Mouse (Mus musculus) heart, embryonic 14.5 days (tissue): Measurements from ENCODE around the gene Atf3. TPM values are rescaled to one million over a fixed set of nuclear protein-coding genes. Genes with fewer than 3 reads are reported as not detected.
A peak's percentile ranks its signal among the peaks of the same experiment; 100 is the strongest.

ENCODE experiments used
- ATAC-seq: fragments of 200-750 bp; cut with Nextera tagmentation; 2 replicates; pipeline ENCODE4 v1.8.0; 2017; ENCODE audit warnings: low read depth, moderate TSS enrichment; ENCODE audit not compliant: insufficient number of reproducible peaks, insufficient read depth, low FRiP score
- H3K27ac ChIP-seq, 2 experiments: fragments of 200-500 bp in 1 of 2; fragments of 300-500 bp in 1 of 2; sonication (generic) in 1 of 2; replicated peaks in 1 of 2; 2 replicates each; pipeline ENCODE4 v1.5.1; 2012 to 2014; ENCODE audit warnings: low read depth in 2 of 2, low read length in 2 of 2, control low read depth in 1 of 2, mild to moderate bottlenecking in 1 of 2, mixed read lengths in 1 of 2; ENCODE audit not compliant: control insufficient read depth in 1 of 2, insufficient read depth in 1 of 2
- H3K27me3 ChIP-seq: fragments of 300-500 bp; sonication (generic); 2 replicates; pipeline ENCODE4 v1.6.1; 2014; ENCODE audit warnings: mild to moderate bottlenecking, low read length, control low read depth; ENCODE audit not compliant: control insufficient read depth, insufficient read depth
- H3K36me3 ChIP-seq: fragments of 300-500 bp; sonication (generic); 2 replicates; pipeline ENCODE4 v1.6.1; 2014; ENCODE audit warnings: mild to moderate bottlenecking, control low read depth, low read length, mixed read lengths; ENCODE audit not compliant: control insufficient read depth, insufficient read depth
- H3K4me1 ChIP-seq, 2 experiments: fragments of 200-500 bp in 1 of 2; fragments of 300-500 bp in 1 of 2; sonication (generic) in 1 of 2; 2 replicates each; pipeline ENCODE4 v1.6.1; 2012 to 2014; ENCODE audit warnings: low read length in 2 of 2, control low read depth in 1 of 2, mixed read lengths in 1 of 2; ENCODE audit not compliant: control insufficient read depth in 2 of 2, insufficient read depth in 2 of 2
- H3K4me2 ChIP-seq: fragments of 300-500 bp; sonication (generic); 2 replicates; pipeline ENCODE4 v1.6.1; 2014; ENCODE audit warnings: mild to moderate bottlenecking, low read length
- H3K4me3 ChIP-seq, 2 experiments: fragments of 200-500 bp in 1 of 2; fragments of 300-500 bp in 1 of 2; sonication (generic) in 1 of 2; 2 replicates each; pipeline ENCODE4 v1.5.1; 2012 to 2014; ENCODE audit warnings: low read length in 2 of 2, mild to moderate bottlenecking in 2 of 2, control low read depth in 1 of 2, low read depth in 1 of 2, moderate library complexity in 1 of 2; ENCODE audit not compliant: control insufficient read depth in 1 of 2, insufficient read depth in 1 of 2
- H3K9ac ChIP-seq: fragments of 300-500 bp; sonication (generic); 2 replicates; pipeline ENCODE4 v1.6.1; 2014; ENCODE audit warnings: mild to moderate bottlenecking, low read length
- H3K9me3 ChIP-seq: fragments of 300-500 bp; sonication (generic); 2 replicates; pipeline ENCODE4 v1.6.1; 2016; ENCODE audit warnings: low read length, control low read depth; ENCODE audit not compliant: control insufficient read depth
- WGBS: fragments of 180-500 bp; shearing (Covaris S2); extraction: QIAGEN DNeasy Blood & Tissue Kit; methylation state at CpG from one replicate; pipeline ENCODE4 v1.1.7; 2014; 5-methylcytosine and 5-hydroxymethylcytosine counted together
- polyA plus RNA-seq: library from polyadenylated mRNA; unstranded; fragments of >200 nt; fragmentation: Nextera tagmentation; extraction: Ambion mirVana; gene quantifications from 2 replicates; pipeline ENCODE4 v1.2.1, GENCODE M21; 2014

Gene Atf3
- polyA plus RNA-seq, 1 experiment from 2014 or later, result 15.6 TPM

- H3K36me3 ChIP-seq, result no peaks in the 10 kb centered on the region
- no peaks in the 10 kb centered on the region for H3K9me3 ChIP-seq
- no peaks in the 10 kb centered on the region for H3K27me3 ChIP-seq
- H3K4me2 ChIP-seq, result no peak overlapping the region
- 36% methylated on average over 3 of the region's 3 CpGs for WGBS
- no peak for ATAC-seq
- H3K4me1 ChIP-seq, result peaks cover 3 to 9% of the 10 kb centered on the region in 2 experiments
- H3K27ac ChIP-seq, result peak overlapping the region in 1 of 2 experiments; percentile 19; a peak in 1 of 4 replicates
- H3K4me3 ChIP-seq, result no peak overlapping the region
- H3K9ac ChIP-seq, result no peak overlapping the region
Measured at GRCm38 (mm10) chr1:191257351-191257771, 39.5 kb upstream of the Atf3 start.

- no peak overlapping the region for H3K27ac ChIP-seq
Measured at GRCm38 (mm10) chr1:191256566-191257350, 38.9 kb upstream of the Atf3 start.

GRCm38 (mm10) chr1:191256134-191256533 lies 38.3 kb upstream of the Atf3 start:
- no peak overlapping the region for H3K9ac ChIP-seq

More at GRCm38 (mm10) chr1:191256566-191257350, 38.9 kb upstream of the Atf3 start:
- WGBS, result 63% methylated on average over 11 of the region's 11 CpGs
- H3K4me2 ChIP-seq, result no peak overlapping the region
- H3K9ac ChIP-seq, result no peak overlapping the region
- no peaks in the 10 kb centered on the region for H3K9me3 ChIP-seq
- no peaks in the 10 kb centered on the region for H3K36me3 ChIP-seq
- H3K4me1 ChIP-seq, result peaks cover 3 to 9% of the 10 kb centered on the region in 2 experiments
- H3K27me3 ChIP-seq, result no peaks in the 10 kb centered on the region
- no peak overlapping the region for H3K4me3 ChIP-seq
- ATAC-seq, result no peak

GRCm38 (mm10) chr1:191254448-191254847 lies 36.6 kb upstream of the Atf3 start:
- H3K9ac ChIP-seq, result no peak overlapping the region
- no peak overlapping the region for H3K4me3 ChIP-seq
- no peak for ATAC-seq
- peaks cover 3 to 9% of the 10 kb centered on the region in 2 experiments for H3K4me1 ChIP-seq
- WGBS, result 70% methylated on average over 5 of the region's 5 CpGs
- H3K4me2 ChIP-seq, result no peak overlapping the region
- H3K36me3 ChIP-seq, result no peaks in the 10 kb centered on the region
- no peaks in the 10 kb centered on the region for H3K9me3 ChIP-seq
- H3K27me3 ChIP-seq, result no peaks in the 10 kb centered on the region
- H3K27ac ChIP-seq, result no peak overlapping the region

More at GRCm38 (mm10) chr1:191256134-191256533, 38.3 kb upstream of the Atf3 start:
- no peak for ATAC-seq
- Histone ChIP-seq H3K36me3 (no peaks in the 10 kb centered on the region), H3K27me3 (no peaks in the 10 kb centered on the region), H3K4me3 (no peak overlapping the region), H3K4me1 (peaks cover 3 to 9% of the 10 kb centered on the region in 2 experiments), H3K27ac (no peak overlapping the region), H3K9me3 (no peaks in the 10 kb centered on the region), H3K4me2 (no peak overlapping the region)
- WGBS, result 90% methylated on average over 5 of the region's 5 CpGs

GRCm38 (mm10) chr1:191253636-191254035 lies 35.8 kb upstream of the Atf3 start:
- no peaks in the 10 kb centered on the region for H3K9me3 ChIP-seq
- H3K36me3 ChIP-seq, result no peaks in the 10 kb centered on the region
- 66% methylated on average over 1 of the region's 1 CpGs for WGBS
- H3K4me2 ChIP-seq, result no peak overlapping the region
- H3K4me1 ChIP-seq, result peaks cover 3 to 9% of the 10 kb centered on the region in 2 experiments
- no peaks in the 10 kb centered on the region for H3K27me3 ChIP-seq
- no peak overlapping the region for H3K27ac ChIP-seq
- H3K4me3 ChIP-seq, result no peak overlapping the region
- no peak for ATAC-seq
- H3K9ac ChIP-seq, result no peak overlapping the region

- H3K4me3 ChIP-seq, result no peak overlapping the region
- 92% methylated on average over 3 of the region's 3 CpGs for WGBS
- H3K9ac ChIP-seq, result no peak overlapping the region
- no peaks in the 10 kb centered on the region for H3K36me3 ChIP-seq
- H3K27ac ChIP-seq, result no peak overlapping the region
- H3K9me3 ChIP-seq, result 0 out of 2 replicates have a peak, but pooled peaks cover 3% of the 10 kb centered on the region
- H3K4me1 ChIP-seq, result no peaks in the 10 kb centered on the region
- no peaks in the 10 kb centered on the region for H3K27me3 ChIP-seq
- ATAC-seq, result no peak
- no peak overlapping the region for H3K4me2 ChIP-seq
Measured at GRCm38 (mm10) chr1:191249975-191250374, 32.1 kb upstream of the Atf3 start.

GRCm38 (mm10) chr1:191248423-191248822 lies 30.6 kb upstream of the Atf3 start:
- no peak overlapping the region for H3K27ac ChIP-seq

More at GRCm38 (mm10) chr1:191248423-191248822, 30.6 kb upstream of the Atf3 start:
- Histone ChIP-seq H3K4me1 (no peaks in the 10 kb centered on the region), H3K4me2 (no peak overlapping the region), H3K4me3 (no peak overlapping the region), H3K9me3 (0 out of 2 replicates have a peak, but pooled peaks cover 3% of the 10 kb centered on the region), H3K27me3 (no peaks in the 10 kb centered on the region), H3K36me3 (no peaks in the 10 kb centered on the region), H3K9ac (no peak overlapping the region)
- ATAC-seq, result no peak
- 48% methylated on average over 1 of the region's 1 CpGs for WGBS
